Mouse (Mus musculus) gastrocnemius, postnatal 25 days (tissue): ENCODE measurements at regions not wholly inside any gene's neighbourhood (a gene's known extent, or its start where the extent isn't known, plus 50 kb on each side); places are given as distances from the start of the nearest gene placed in this dataset.

ENCODE experiments used
- DNase-seq: peaks from one replicate; pipeline ENCODE4 v3.0.0; 2022

DNA sequence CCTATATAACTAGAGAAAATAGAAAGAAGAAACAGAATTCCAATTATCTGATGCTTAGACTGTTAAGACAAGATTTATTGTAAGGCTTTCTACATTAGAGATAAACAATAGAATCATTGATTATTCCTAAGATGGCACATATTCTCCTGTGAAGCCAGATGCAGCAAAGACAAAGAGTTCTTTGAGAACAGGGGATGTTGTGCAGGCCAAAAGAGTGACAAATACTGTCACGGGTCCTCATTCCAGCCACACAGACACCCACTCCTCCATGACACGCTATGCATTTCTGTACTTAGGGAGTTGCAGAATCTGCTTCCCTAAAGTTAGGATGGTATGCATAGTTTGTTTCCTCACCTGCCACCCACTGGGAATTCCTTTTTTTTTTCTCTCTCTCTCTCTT is 245.2 kb downstream of the Sv2b start:
- DNase-seq = no peak

DNA sequence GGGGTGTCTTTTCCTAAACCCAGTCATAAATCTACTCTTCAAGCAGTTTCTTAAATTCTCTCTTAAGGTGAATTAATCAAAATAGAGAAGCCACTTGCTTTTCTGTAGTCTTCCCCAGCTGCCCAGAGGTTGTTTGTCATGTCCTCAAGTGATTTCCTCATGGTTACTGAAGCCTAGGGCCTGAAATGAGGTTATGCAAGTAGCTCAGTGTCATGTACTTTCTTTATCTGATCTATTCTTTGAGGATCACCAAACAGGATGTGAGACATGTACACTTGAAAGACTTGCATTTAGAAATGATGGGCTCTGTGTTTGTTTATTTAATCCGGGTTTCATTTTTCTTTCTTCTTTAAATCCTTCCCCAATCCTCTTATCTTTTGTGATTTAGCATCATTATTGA is 258.8 kb downstream of the Sv2b start:
- no peak for DNase-seq

DNA sequence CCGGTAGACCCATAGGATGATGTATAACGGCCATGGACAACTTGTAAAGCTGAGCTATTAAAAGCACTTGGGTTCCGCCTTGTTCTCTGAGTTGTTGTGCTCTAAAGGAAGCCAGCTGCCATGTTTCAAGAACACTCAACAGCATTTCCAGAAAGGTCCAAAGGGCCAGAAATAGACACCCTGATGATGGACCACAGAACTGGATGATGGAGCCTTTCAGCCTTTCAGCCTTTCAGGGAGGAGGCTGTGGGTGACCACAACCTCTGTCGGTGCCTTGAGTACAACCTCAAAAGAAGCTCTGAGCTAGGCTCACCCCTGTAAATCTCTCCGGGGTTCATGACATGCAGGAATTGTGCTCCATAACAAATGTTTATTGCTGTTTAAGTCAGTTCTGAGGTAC is 259.3 kb downstream of the Sv2b start:
- DNase-seq = no peak

DNA sequence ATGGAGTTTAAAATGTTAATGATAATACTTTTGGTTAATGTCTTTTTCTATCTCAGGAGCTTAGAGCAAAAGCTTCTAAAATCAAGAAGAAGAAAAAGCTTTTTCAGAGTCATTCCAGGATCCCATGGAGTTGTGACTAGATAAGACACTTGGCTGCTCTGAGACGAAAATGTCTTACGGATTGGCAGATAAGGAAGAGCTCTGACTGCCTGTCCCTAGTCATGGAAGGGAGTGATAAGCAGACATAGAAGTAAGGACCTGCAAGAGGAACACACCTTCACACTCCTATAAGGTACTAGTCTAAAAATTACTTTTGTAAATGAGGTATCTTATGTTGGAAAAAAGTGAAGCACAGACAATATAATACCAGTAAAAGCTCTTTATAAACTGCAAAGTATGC is 260.2 kb downstream of the Sv2b start:
- no peak for DNase-seq

DNA sequence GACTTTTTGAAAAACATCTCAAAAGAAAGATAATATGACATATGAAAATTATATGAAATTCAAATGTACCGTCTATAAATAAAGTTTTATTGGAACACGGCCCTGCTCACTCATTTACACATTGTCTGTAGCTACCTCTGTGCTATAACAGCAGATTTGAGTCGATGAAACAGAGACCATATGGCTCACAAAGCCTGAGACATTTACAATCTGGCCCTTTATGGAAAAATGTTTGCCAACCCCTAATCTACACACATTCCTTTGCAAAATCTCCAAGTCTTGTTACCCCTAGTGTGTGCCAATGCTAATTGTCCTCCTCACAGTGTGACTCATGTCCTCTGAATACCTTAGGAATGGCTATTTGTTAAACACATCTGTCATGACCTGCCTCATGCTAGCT is 261.2 kb downstream of the Sv2b start:
- no peak for DNase-seq

DNA sequence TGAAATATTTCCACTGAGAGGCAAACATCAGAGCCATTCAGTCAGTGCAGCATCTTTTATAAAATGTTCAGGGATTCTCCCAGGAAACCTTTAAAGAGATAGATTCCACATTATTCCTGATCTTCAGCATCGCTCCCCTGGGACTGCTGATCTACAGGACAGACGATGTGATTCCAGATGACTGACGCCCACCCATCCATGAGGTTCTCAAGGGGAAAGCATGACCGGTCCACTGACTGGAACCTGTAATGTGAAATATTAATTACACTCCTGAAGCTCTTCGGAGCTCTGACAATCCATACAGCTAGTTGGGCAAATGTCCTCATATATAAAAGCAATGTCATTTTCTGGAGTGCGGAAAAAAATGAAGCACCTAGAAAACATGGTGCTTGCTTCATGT is 268.2 kb downstream of the Sv2b start:
- no peak for DNase-seq

DNA sequence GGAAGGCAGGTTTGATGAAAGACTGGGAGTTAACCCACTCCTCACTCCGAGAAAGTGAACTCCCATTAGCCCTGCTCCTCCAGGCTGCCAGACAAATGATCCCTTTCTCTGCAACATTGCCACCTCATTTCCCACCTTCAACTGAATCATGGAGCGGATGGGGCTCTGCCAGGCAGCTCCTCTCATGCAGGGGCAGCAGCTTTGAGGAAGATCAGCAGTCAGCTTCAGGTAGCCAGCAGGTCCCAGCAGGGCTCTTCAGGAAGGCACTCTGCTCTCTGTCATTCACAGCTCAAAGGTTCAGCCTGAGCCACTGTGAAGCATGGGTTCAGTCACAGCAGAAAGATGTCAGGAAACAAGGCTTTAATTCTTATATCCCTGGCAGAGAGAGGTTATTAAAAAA is 282.9 kb downstream of the Sv2b start:
- no peak for DNase-seq

DNA sequence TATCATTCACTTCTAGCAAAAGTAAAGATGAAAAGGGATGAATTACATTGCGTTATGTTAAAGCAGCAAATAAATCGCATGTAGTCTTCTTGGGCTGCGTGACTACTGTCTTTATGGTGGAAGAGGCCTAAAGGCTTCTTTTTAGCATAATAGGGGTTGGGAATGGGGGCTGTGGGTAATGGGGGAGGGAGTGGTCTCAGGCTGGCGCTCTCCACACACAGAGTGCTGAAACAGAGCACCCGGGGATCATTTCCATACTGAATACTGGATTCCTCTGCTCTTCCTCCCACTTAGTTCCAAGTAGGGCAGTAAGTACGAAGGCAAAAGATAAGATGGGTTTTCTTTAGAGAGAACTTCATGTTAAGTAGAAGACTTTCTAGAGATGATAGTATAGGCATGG is 287.1 kb downstream of the Sv2b start:
- no peak for DNase-seq

DNA sequence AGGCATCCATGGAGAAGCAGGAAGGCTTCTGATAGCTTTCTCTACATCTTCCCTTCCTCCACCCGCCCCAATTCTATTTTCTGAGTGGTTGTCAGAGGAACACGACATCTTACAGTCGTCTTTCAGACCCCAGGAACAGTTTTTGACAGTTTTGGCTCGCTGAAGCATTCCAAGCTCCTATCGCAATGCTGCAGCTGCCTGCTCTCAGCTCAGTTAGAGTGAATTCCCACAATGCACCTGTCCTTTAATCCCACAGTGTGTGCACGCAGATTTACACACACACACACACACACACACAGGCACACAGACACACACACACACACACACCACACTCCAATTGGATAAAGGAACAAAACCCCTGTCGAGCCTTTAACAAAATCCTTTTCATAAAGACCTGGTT is 290.4 kb downstream of the Sv2b start:
- DNase-seq = no peak

DNA sequence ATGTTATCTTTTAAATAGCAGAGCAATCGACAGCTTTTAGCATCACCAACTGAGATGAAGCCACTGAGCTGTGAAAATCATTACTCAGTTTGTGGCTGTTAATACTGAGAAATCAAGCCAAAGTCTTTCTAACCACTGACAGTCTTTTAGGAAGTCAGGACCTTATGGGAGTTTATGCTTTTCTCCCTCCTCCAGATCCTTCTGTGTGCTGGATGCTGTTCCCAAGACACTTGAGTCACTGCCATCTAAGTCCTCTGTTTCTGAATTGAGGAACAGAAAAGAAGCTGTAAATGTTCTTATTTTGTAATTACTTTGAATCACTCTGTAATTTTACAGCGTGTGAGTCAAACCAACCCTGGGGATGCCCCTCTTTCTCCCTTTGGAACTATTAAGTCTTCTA is 300.6 kb downstream of the Sv2b start:
- peak; percentile 12 for DNase-seq

DNA sequence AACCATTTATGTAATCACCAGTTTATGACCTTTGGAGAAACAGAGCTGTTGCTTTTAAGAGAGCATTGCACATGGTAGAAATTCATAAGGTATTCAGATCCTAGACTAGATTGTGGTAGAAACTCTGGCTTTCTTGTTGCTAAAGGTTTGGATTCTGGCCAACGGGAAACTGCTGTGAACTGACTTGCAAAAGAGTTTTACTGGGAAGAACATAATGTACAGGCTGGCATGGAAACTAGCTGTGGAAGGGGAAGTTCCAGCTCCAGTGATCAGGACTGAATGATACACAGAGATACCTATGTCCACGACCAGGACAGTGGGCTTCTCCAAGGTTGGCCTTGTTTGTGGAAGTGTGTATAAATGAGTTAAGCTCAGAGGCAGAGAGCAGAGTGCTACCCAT is 318.9 kb downstream of the Sv2b start:
- DNase-seq = no peak

DNA sequence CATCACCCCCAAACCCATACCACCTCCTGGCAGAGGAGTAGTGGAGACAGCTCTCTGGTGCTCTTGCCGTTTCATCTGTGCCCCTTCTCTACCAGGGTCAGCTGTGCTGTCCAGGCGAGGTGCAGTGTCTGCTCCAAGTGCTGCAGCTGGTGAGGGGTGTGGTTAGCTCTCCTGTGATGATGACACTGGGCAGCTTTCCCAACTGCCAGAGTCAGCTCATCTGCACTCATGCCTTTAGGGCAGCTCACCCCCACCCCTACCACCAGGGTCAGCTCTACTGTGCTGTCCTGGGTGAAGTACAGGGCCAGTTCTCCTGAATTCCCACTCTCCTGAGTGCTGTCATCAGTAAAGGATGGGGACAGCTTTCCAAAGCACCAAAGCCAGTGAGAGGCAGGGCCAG is 329.6 kb downstream of the Sv2b start:
- peak; percentile 10 for DNase-seq

DNA sequence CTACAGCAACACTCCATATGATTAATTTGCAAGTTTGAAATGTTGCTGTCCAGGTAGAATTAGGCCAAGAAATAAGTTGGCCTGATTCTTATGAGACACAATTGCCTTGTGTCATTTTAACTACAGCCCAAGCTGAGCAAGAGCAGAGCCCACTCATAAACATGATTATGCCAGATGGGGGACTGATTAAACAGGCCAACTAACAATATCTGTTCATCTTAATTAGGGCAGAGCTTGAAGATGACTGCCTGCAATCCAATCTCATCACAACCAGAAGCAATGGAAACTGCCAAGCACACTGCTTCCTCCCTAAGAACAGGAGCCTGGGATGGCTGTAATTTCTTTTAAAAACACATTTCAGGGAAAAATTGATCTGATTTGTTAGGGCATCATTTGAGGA is 333.1 kb downstream of the Sv2b start:
- DNase-seq = no peak

DNA sequence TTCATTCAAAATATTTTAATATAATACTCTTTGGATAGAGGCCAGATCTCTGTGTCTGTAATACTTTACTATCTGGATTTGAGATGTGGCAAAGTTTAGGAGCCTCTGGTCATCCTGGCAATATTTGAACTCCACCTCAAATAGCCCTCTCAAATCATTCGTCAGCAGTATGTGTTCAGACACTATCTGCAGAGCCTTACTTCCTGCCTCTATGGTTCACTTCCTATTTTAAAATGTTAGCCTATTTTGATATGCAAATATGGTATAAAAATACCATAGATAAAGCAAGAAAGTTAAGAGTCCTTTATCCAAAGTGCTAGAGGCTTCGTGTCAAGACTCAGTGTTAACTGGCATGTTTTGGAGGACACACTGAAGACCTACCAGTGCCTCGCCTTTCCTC is 334.6 kb downstream of the Sv2b start:
- DNase-seq = no peak

DNA sequence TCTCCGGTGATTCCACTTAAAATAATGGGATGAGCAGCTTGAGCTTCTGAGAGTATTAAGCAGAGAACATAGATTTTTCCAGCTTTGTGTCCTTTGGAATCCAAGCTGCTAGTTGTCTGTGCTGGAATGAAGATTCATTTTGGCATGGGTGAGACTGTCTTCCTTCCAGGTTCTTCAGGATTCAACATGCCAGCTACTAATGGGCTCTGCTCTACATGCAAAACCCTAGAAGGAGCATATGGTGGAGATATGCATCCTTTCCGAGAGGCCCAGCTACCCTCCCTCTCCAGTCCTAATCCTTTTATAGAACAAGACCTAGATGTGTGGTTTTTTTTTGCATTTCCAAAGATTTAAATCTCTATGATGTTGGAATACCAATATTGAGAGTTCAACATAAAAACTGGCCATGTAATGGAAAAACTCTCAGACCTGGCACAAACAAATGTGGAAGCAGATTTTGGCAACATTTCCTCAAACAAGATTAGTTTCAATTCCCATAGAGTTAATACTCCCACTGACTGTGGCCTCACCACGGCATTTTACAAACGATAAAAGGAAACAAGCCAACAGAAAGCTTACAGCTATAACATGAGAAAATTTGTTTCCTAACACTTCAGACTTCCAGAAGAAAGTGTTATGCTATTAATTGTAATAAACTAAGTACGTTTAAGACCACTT is 364.5 kb downstream of the Sv2b start:
- DNase-seq = no peak

DNA sequence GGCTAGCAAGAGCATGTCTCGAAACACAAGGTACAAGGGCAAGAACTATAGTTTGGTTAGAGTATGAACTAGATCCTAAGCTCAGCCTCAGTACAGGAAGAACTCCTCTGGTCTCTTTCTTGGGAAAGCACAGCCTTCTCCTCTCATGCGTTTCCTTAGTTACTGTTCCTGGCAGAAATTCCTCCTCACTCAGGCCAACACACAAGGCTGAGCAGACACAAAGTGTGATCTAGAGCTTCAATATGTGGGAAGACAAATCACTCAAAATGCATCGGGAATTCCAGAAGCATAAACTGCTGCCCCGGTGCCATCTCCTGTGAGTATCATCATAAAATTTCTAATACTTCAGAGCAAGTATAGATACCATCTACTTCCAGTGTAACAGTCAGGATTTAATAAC is 366.1 kb downstream of the Sv2b start:
- no peak for DNase-seq

DNA sequence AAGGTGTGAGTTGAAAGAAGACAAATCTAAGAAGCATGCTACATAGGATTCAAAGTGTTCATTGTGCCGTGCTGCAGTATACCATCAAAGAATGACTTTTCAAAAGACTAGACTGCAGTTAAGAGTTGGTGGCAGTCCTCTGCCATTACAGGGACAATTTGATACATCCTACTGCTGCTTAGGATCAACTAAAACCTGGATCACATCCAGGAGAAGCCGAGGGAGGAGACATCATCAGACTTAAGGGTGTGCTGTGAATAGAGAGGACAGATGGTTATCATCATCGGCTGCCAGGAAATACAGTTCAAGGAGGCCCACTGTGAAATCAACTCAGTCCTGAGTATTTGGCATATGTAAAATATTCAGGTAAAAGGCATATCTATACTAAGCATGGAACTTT is 366.9 kb downstream of the Sv2b start:
- no peak for DNase-seq

DNA sequence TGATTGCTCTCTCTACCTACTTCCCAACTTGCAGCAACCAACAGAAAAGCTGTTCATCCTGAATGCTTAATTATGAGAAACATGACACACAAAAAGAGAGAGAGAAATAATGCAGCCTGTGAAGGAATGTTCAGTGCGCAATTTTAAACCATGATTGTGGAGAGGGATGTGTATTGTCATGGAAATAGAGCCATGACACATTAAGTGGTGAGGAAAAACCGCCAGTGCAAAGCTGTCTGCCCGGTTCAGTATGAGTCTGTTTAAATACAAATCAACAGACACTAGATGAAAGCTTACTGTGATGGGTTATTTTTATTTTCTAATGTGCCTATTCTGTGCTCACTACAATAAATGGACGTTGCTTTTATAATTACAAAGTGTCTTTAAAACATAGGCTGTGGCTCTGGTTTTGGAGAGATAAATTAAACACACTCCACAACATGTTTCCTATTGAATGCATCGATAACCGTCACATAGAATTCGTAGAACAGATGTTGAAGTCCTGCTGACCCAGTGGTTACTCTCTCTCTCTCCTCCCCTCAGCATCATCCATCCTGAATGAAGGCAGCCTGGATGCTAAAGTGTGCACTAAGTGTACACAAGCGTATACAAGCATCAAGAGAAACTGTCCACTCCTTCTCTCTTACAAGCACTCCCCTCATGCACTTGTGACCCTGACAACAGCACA is 374.7 kb upstream of the Slco3a1 start:
- no peak for DNase-seq

DNA sequence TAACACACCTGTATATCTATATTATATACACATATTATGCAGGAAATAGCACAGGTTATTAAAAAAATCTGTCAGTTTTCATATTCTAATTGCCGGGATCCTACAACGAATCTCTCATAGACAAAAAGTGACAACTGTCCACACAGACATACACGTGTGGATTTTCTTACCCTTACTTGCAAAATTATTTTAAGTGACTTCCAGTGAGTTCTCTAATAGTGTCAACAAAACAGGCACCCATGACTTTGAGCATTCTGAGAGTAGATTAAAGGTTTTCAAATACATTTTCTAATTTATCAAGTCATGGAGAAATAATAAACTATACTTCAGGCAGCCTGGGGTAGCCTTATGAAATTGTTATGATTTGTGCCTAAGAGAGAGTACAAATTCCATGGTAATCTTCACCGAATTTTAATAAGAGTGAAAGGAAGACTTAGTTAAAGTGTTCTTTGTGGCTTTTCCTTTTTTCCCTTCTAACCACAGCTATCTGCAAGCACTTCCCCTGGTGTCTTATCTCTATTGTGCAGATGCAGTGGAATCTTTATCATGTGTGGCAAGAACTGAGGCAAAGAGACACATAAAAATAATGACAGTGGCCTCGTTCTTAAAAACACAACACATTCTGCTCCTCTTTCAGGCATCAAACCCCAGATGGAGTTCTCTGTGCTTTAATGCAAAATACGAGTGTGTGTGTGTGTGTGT is 373.8 kb upstream of the Slco3a1 start:
- no peak for DNase-seq

DNA sequence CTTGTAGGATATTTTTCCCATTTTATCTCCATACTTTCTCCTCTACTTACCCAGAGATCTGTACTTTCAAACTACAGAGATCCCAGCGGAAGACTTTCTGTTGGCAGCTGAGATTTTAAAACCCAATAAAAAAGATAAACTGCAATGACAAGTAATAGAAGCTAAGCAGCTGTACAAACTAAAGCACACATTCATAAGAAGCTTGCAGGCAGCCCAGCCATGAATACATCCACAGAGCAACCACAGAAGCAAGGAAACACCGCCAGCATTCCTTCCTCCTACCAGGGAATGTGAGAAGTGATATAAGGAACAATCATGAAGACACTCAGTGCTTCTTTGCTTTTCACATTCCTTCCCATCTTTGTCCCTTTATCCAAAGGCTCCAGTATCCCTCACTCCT is 372.1 kb upstream of the Slco3a1 start:
- no peak for DNase-seq

DNA sequence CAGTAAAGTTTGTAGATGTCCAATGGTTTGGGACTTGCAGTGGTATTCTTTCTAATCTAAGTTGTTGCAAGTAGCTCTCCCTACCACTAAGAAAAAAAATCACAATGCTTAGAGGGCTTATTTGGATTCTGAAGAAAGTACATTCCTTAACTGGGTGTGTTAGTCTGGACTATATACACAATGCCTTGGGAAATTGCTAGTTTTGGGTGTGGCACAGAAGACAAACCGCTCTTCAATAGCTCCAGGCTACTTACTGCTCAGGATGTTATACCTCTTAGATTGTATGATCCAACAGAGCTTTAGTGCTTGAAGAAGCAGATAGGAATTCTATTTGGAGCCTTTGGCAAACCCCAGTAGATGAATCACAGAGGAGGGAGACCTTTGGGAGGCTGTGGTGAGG is 369.6 kb upstream of the Slco3a1 start:
- no peak for DNase-seq

DNA sequence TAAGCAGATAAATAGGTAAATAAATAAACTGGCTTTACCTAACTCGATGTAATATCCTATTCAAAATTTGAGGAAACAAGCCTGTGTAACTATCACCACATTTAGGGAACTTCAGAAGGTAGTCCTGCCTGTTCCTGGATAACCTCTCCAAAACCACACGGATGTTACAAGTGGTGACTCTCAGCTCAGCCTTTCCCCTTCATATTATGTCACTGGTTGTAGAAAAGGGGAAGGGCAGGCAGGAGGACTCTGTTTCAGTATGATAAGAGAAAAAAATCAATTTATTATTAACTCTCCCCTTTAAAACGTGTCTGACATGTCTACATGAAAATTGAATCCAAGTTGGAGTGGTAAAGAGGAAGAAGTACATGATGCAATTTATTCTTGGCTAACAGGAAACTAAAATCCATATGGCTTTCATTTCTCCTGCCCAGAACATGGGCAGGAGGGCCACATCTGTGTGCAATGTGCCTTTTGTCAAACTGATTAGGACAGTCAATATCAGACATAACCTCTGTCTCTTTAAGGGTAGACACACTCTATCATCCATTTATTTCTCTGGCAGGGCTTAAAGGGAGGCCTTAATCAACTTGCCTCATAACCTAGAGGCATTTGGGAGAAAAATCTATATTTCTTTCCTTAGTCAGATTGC is 353.9 kb upstream of the Slco3a1 start:
- DNase-seq = no peak

DNA sequence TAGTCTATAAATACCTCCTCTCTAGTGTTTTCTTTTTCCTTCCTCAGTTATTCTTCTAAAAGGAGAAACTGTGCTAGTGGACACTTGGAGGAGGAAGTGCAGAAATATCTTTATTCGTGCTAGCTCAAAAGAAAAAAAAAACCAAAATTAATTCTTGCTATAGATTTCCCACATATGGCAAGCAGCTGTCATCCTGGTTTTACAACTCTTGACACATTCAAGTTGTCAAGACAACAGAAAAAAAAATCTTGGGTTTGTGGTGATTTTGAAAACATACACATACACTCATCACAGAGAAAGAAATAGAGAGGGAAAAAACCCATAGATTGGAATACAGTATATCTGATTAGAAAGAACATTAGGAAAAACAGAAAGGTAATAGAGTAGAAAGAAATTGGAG is 352.8 kb upstream of the Slco3a1 start:
- DNase-seq = no peak
